Mouse (Mus musculus) kidney, embryonic 14.5 days (tissue): ENCODE data around the gene Mettl7b. TPM values are rescaled to one million over a fixed set of nuclear protein-coding genes. Genes with fewer than 3 reads are reported as not detected.

Experiments used
- ATAC-seq: fragments of 200-750 bp; cut with Nextera tagmentation; 2 replicates; pipeline ENCODE4 v1.8.0; 2017; ENCODE audit warnings: moderate number of reproducible peaks, mild to moderate bottlenecking, moderate TSS enrichment, moderate library complexity; ENCODE audit not compliant: low FRiP score, low TSS enrichment
- H3K27ac ChIP-seq: fragments of 300-500 bp; sonication (generic); 2 replicates; pipeline ENCODE4 v1.5.1; 2014; ENCODE audit warnings: low read depth, mild to moderate bottlenecking, low read length, moderate library complexity, mixed read lengths
- H3K27me3 ChIP-seq: fragments of 300-500 bp; sonication (generic); 2 replicates; pipeline ENCODE4 v1.6.1; 2014; ENCODE audit warnings: mild to moderate bottlenecking, low read length; ENCODE audit not compliant: control insufficient read depth, insufficient read depth
- H3K36me3 ChIP-seq: fragments of 300-500 bp; sonication (generic); 2 replicates; pipeline ENCODE4 v1.6.1; 2014; ENCODE audit warnings: low read length, mixed read lengths; ENCODE audit not compliant: control insufficient read depth, insufficient read depth
- H3K4me1 ChIP-seq: fragments of 300-500 bp; sonication (generic); 2 replicates; pipeline ENCODE4 v1.6.1; 2014; ENCODE audit warnings: low read length, mixed read lengths; ENCODE audit not compliant: control insufficient read depth, insufficient read depth
- H3K4me2 ChIP-seq: fragments of 300-500 bp; sonication (generic); replicated peaks from 2 replicates; pipeline ENCODE4 v1.6.1; 2014; ENCODE audit warnings: low read depth, mild to moderate bottlenecking, low read length
- H3K4me3 ChIP-seq: fragments of 300-500 bp; sonication (generic); 2 replicates; pipeline ENCODE4 v1.5.1; 2014; ENCODE audit warnings: mild to moderate bottlenecking, low read length
- H3K9ac ChIP-seq: fragments of 300-500 bp; sonication (generic); 2 replicates; pipeline ENCODE4 v1.6.1; 2014; ENCODE audit warnings: low read depth, mild to moderate bottlenecking, low read length, moderate library complexity
- H3K9me3 ChIP-seq: fragments of 300-500 bp; sonication (generic); 2 replicates; pipeline ENCODE4 v1.6.1; 2016; ENCODE audit warnings: low read length; ENCODE audit not compliant: control insufficient read depth
- WGBS: fragments of 180-500 bp; shearing (Covaris S2); extraction: QIAGEN DNeasy Blood & Tissue Kit; methylation state at CpG from one replicate; pipeline ENCODE4 v1.1.7; 2014; 5-methylcytosine and 5-hydroxymethylcytosine counted together
- polyA plus RNA-seq: library from polyadenylated mRNA; unstranded; fragments of >200 nt; fragmentation: Nextera tagmentation; extraction: Ambion mirVana; gene quantifications from 2 replicates; pipeline ENCODE4 v1.2.1, GENCODE M21; 2014

Gene Mettl7b
- polyA plus RNA-seq, 1 experiment from 2014 or later: 1.4 TPM

- 77% methylated on average over 3 of the region's 3 CpGs for WGBS
- no peak overlapping the region for H3K9ac ChIP-seq
- no peak overlapping the region for H3K4me3 ChIP-seq
- no peaks in the 10 kb centered on the region for H3K36me3 ChIP-seq
- H3K4me1 ChIP-seq: no peaks in the 10 kb centered on the region
- no peaks in the 10 kb centered on the region for H3K27me3 ChIP-seq
- H3K27ac ChIP-seq: no peak overlapping the region
- H3K4me2 ChIP-seq: no peak overlapping the region
- no peaks in the 10 kb centered on the region for H3K9me3 ChIP-seq
- ATAC-seq: no peak
Observed at GRCm38 (mm10) chr10:128980644-128981365, 20.0 kb upstream of the Mettl7b start.

DNA sequence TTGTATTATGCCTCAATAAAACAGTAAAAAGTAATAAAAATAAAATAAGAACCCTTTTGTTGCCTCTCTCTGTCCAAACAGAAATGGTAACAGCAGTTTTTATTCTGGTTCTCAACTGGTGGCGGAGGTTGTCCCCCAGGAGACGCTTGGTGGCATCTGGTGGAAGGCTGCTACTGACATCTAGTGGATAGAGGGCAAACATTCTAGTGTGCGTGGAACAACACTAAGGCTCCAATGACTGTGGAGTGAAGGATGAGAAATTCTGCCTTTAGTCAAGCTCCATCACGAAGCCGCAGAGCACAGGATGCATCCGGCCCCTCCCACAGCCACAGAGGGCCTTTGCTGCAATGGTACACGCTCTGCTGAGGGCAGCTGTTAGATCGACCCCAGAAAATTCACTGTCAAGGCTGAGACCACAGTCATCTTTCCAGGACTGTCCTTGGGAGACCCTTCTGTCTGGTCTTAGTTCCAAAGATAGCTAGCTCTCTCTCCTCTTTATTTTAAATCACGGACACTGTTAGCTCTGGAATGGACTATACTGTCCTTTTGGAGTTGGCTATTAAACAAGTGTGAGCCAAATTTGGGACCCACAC is 16.8 kb upstream of the Mettl7b start:
- H3K27ac ChIP-seq: no peak overlapping the region
- 26% methylated on average over 9 of the region's 9 CpGs for WGBS
- H3K4me3 ChIP-seq: no peak overlapping the region
- ATAC-seq: peak; percentile 92
- no peak overlapping the region for H3K4me2 ChIP-seq
- no peaks in the 10 kb centered on the region for H3K27me3 ChIP-seq
- H3K9ac ChIP-seq: no peak overlapping the region
- no peaks in the 10 kb centered on the region for H3K9me3 ChIP-seq
- no peaks in the 10 kb centered on the region for H3K4me1 ChIP-seq
- no peaks in the 10 kb centered on the region for H3K36me3 ChIP-seq

DNA sequence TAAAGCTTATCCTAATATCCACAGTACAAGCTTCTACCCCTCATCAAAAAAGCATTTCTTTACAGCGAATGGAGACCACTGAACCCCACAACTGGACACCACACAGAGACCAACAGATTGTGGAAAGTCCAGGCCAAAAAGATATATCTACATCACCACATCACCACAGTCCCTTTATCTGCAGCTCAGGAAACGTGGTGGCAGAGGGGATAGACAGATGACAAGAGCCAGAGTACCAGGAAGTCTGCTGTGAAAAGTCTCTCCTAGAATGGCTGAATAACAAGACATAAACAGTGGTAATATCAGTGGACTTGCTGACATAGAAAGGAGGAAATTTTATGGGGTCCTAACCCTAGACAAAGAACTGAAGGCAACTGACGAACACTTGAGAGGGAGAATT is 15.6 kb upstream of the Mettl7b start:
- ATAC-seq: no peak
- 53% methylated on average over 3 of the region's 3 CpGs for WGBS
- H3K27ac ChIP-seq: no peak overlapping the region
- H3K9me3 ChIP-seq: no peaks in the 10 kb centered on the region
- H3K4me2 ChIP-seq: no peak overlapping the region
- H3K4me3 ChIP-seq: no peak overlapping the region
- no peaks in the 10 kb centered on the region for H3K4me1 ChIP-seq
- no peaks in the 10 kb centered on the region for H3K27me3 ChIP-seq
- H3K9ac ChIP-seq: no peak overlapping the region
- no peaks in the 10 kb centered on the region for H3K36me3 ChIP-seq

DNA sequence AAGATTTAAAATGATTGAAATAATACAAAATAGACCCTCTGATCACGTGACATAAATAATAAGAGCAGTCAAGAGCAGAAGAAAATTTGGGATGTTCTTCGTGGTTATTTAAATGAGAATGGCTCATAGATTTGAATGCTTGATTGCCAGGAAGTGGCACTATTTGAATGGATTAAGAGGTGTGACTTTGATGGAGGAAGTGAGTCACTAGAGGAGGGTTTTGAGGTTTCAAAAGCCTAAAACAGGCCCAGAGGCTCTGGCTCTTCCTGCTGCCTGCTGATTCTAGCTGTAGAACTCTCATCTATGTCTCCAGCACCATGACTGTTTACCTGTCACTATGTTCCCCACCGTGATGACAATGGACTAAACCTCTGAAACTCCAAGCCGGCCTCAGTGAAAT is 12.1 kb upstream of the Mettl7b start:
- Histone ChIP-seq H3K27me3 (no peaks in the 10 kb centered on the region), H3K4me3 (no peak overlapping the region), H3K36me3 (no peaks in the 10 kb centered on the region), H3K4me2 (no peak overlapping the region), H3K9me3 (no peaks in the 10 kb centered on the region), H3K27ac (no peak overlapping the region), H3K9ac (no peak overlapping the region), H3K4me1 (no peaks in the 10 kb centered on the region)
- 77% methylated on average over 4 of the region's 4 CpGs for WGBS
- no peak for ATAC-seq

GRCm38 (mm10) chr10:128970740-128971250 is 10.0 kb upstream of the Mettl7b start:
- 44% methylated on average over 1 of the region's 1 CpGs for WGBS
- no peak overlapping the region for H3K27ac ChIP-seq

GRCm38 (mm10) chr10:128968341-128968749 is 7.6 kb upstream of the Mettl7b start:
- ATAC-seq: no peak
- 47% methylated on average over 1 of the region's 1 CpGs for WGBS

More at GRCm38 (mm10) chr10:128970740-128971250, 10.0 kb upstream of the Mettl7b start:
- Histone ChIP-seq H3K4me1 (no peaks in the 10 kb centered on the region), H3K9me3 (no peaks in the 10 kb centered on the region), H3K9ac (no peak overlapping the region), H3K4me3 (no peak overlapping the region), H3K4me2 (no peak overlapping the region), H3K36me3 (no peaks in the 10 kb centered on the region), H3K27me3 (no peaks in the 10 kb centered on the region)
- no peak for ATAC-seq

GRCm38 (mm10) chr10:128965871-128966270 is 5.1 kb upstream of the Mettl7b start:
- H3K27ac ChIP-seq: no peak overlapping the region
- H3K4me3 ChIP-seq: no peak overlapping the region
- no peaks in the 10 kb centered on the region for H3K4me1 ChIP-seq
- H3K27me3 ChIP-seq: no peaks in the 10 kb centered on the region
- no peak for ATAC-seq
- no peak overlapping the region for H3K9ac ChIP-seq
- H3K9me3 ChIP-seq: no peaks in the 10 kb centered on the region
- no peaks in the 10 kb centered on the region for H3K36me3 ChIP-seq
- no peak overlapping the region for H3K4me2 ChIP-seq
- 86% methylated on average over 6 of the region's 6 CpGs for WGBS

More at GRCm38 (mm10) chr10:128968341-128968749, 7.6 kb upstream of the Mettl7b start:
- no peak overlapping the region for H3K4me3 ChIP-seq
- no peaks in the 10 kb centered on the region for H3K4me1 ChIP-seq
- H3K36me3 ChIP-seq: no peaks in the 10 kb centered on the region
- H3K9ac ChIP-seq: no peak overlapping the region
- H3K27ac ChIP-seq: no peak overlapping the region
- H3K4me2 ChIP-seq: no peak overlapping the region
- H3K9me3 ChIP-seq: no peaks in the 10 kb centered on the region
- H3K27me3 ChIP-seq: no peaks in the 10 kb centered on the region

GRCm38 (mm10) chr10:128964961-128965360 is 4.2 kb upstream of the Mettl7b start:
- H3K27me3 ChIP-seq: no peaks in the 10 kb centered on the region
- no peaks in the 10 kb centered on the region for H3K36me3 ChIP-seq
- no peak overlapping the region for H3K9ac ChIP-seq
- no peak overlapping the region for H3K4me2 ChIP-seq
- no peaks in the 10 kb centered on the region for H3K4me1 ChIP-seq
- no peak overlapping the region for H3K27ac ChIP-seq
- WGBS: 53% methylated on average over 2 of the region's 2 CpGs
- ATAC-seq: peak; percentile 43; the same call in 1 of the 2 replicates
- no peaks in the 10 kb centered on the region for H3K9me3 ChIP-seq
- no peak overlapping the region for H3K4me3 ChIP-seq

GRCm38 (mm10) chr10:128960142-128960541 is 646 bp downstream of the Mettl7b start:
- Histone ChIP-seq H3K4me1 (no peaks in the 10 kb centered on the region), H3K27ac (no peak overlapping the region), H3K9ac (no peak overlapping the region), H3K9me3 (no peaks in the 10 kb centered on the region), H3K36me3 (no peaks in the 10 kb centered on the region), H3K27me3 (no peaks in the 10 kb centered on the region), H3K4me2 (no peak overlapping the region), H3K4me3 (no peak overlapping the region)
- no peak for ATAC-seq
- WGBS: 71% methylated on average over 4 of the region's 4 CpGs
